Mouse (Mus musculus): ENCODE measurements around the gene Olfr1018. TPM values are rescaled to one million over a fixed set of nuclear protein-coding genes. Genes with fewer than 3 reads are reported as not detected.

Gene Olfr1018
- polyA plus RNA-seq, 1 experiment: not detected

DNA sequence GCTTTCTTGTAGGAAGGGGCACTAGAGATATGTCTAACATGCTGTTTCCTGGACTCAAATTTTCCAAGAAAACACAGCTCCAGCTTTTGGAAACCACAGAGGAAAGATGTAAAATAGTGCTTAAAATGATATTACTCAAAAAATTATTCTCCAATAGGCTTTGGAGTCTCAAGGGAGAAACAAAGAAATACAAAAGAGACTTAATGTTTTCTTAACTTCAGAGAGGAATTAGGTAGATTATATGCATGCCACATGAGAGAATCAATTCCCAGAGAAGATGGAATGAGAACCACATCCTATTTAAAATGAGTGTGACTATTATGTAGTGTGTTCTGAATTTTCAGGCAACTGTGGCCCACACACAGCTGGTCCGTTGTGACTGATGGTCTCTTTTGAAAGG, 28.5 kb downstream of the Olfr1018 start, which contains the start of gene Olfr1020:
Gene Olfr1020, plus strand, starts transcription at position 301 of the 400 bp plus-strand sequence.
- H3K36me3 ChIP-seq (ENCODE audit: control insufficient read depth, insufficient read depth, low read length): no peaks in the 10 kb centered on the region
- TF ChIP-seq CTCF (IDR thresholded peaks at IDR 0.05; ENCODE audit: extremely low read depth, insufficient read depth, insufficient read length, insufficient replicate concordance) (no peak), POLR2A (IDR thresholded peaks at IDR 0.05; ENCODE audit: low read depth, low read length) (no peak)
- 80% methylated on average over 1 of the region's 1 CpGs for WGBS
- no peak within 1 kb of the TSS for H3K4me3 ChIP-seq (ENCODE audit: extremely low read depth, insufficient read depth, insufficient read length)
- DNase-seq (ENCODE audit: low read depth in 1 of 2, low spot score in 2 of 2): no peak
- no peaks in the 10 kb centered on the region for H3K27me3 ChIP-seq (ENCODE audit: control insufficient read depth, insufficient read depth, low read length)
- H3K27ac ChIP-seq (ENCODE audit: insufficient read depth, low read length): no peak within 1 kb of the TSS
- H3K4me1 ChIP-seq (ENCODE audit: control insufficient read depth, insufficient read depth, insufficient read length): no peaks in the 10 kb centered on the region

DNA sequence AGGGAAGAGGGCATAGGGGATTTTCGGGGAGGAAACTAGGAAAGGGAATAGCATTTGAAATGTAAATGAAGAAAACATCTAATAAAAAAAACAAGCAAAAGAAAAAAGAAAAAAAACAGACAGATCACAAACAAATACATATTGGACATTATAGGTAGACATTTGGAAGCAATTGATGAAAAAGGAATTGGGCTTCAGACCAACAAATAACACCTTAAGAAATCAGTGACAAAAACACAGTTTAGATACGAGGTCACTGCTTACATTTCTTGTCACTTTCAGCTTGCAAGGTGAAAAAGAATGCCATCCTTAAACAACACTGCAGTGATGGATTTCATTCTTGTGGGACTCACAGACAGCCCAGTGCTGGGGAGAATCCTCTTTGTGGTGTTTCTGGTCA, 50.0 kb downstream of the Olfr1018 start, which contains the start of gene Olfr1022:
Gene Olfr1022, plus strand, starts transcription at position 301 of the 400 bp plus-strand sequence.
- Histone ChIP-seq H3K27ac (ENCODE audit: insufficient read depth, low read length) (no peak within 1 kb of the TSS), H3K4me3 (ENCODE audit: extremely low read depth, insufficient read depth, insufficient read length) (no peak within 1 kb of the TSS), H3K4me1 (ENCODE audit: control insufficient read depth, insufficient read depth, insufficient read length) (no peaks in the 10 kb centered on the region), H3K36me3 (ENCODE audit: control insufficient read depth, insufficient read depth, low read length) (no peaks in the 10 kb centered on the region), H3K27me3 (ENCODE audit: control insufficient read depth, insufficient read depth, low read length) (no peaks in the 10 kb centered on the region)
- 58% methylated on average over 2 of the region's 2 CpGs for WGBS
- no peak for DNase-seq (ENCODE audit: low read depth in 1 of 2, low spot score in 2 of 2)
- no peak for TF ChIP-seq POLR2A (IDR thresholded peaks at IDR 0.05; ENCODE audit: low read depth, low read length)
- TF ChIP-seq CTCF (IDR thresholded peaks at IDR 0.05; ENCODE audit: extremely low read depth, insufficient read depth, insufficient read length, insufficient replicate concordance): no peak

Other genes starting within 250 kb of the Olfr1018 start
- gene Olfr996, start 239.3 kb upstream of the Olfr1018 start, polyA plus RNA-seq (2012; rRNA removed): not detected in 2 replicates
- not detected in 2 replicates for gene Olfr998, start 229.5 kb upstream of the Olfr1018 start, polyA plus RNA-seq (2012; rRNA removed)
- gene Olfr1000, start 206.6 kb upstream of the Olfr1018 start, polyA plus RNA-seq (2012; rRNA removed): not detected in 2 replicates
- not detected in 2 replicates for gene Olfr1002, start 167.8 kb upstream of the Olfr1018 start, polyA plus RNA-seq (2012; rRNA removed)
- not detected in 2 replicates for gene Olfr154, start 154.0 kb upstream of the Olfr1018 start, polyA plus RNA-seq (2012; rRNA removed)
- not detected in 2 replicates for gene Olfr1006, start 139.7 kb upstream of the Olfr1018 start, polyA plus RNA-seq (2012; rRNA removed)
- not detected in 2 replicates for gene Olfr1008, start 129.0 kb upstream of the Olfr1018 start, polyA plus RNA-seq (2012; rRNA removed)
- not detected in 2 replicates for gene Olfr1009, start 103.1 kb upstream of the Olfr1018 start, polyA plus RNA-seq (2012; rRNA removed)
- not detected in 2 replicates for gene Olfr1012, start 55.7 kb upstream of the Olfr1018 start, polyA plus RNA-seq (2012; rRNA removed)
- gene Olfr1013, start 51.4 kb upstream of the Olfr1018 start, polyA plus RNA-seq (2012; rRNA removed): not detected in 2 replicates
- gene Olfr1014, start 45.8 kb upstream of the Olfr1018 start, polyA plus RNA-seq (2012; rRNA removed): not detected in 2 replicates
- not detected in 2 replicates for gene Olfr1015, start 36.5 kb upstream of the Olfr1018 start, polyA plus RNA-seq (2012; rRNA removed)
- not detected in 2 replicates for gene Olfr1016, start 15.9 kb upstream of the Olfr1018 start, polyA plus RNA-seq (2012; rRNA removed)
- not detected in 2 replicates for gene Olfr1019, start 27.0 kb downstream of the Olfr1018 start, polyA plus RNA-seq (2012; rRNA removed)
- not detected in 2 replicates for gene Olfr1020, start 28.6 kb downstream of the Olfr1018 start, polyA plus RNA-seq (2012; rRNA removed)
- not detected in 2 replicates for gene Olfr1022, start 50.1 kb downstream of the Olfr1018 start, polyA plus RNA-seq (2012; rRNA removed)
- gene Olfr1023, start 67.2 kb downstream of the Olfr1018 start, polyA plus RNA-seq (2012; rRNA removed): not detected in 2 replicates
- not detected in 2 replicates for gene Olfr1024, start 86.6 kb downstream of the Olfr1018 start, polyA plus RNA-seq (2012; rRNA removed)
- gene Olfr1025-ps1, start 96.7 kb downstream of the Olfr1018 start, polyA plus RNA-seq (2012; rRNA removed): not detected in 2 replicates
- not detected in 2 replicates for gene Olfr1026, start 103.1 kb downstream of the Olfr1018 start, polyA plus RNA-seq (2012; rRNA removed)
- not detected in 2 replicates for gene Olfr1028, start 132.0 kb downstream of the Olfr1018 start, polyA plus RNA-seq (2012; rRNA removed)
- gene Olfr1029, start 155.4 kb downstream of the Olfr1018 start, polyA plus RNA-seq (2012; rRNA removed): not detected in 2 replicates
- not detected in 2 replicates for gene Olfr1030, start 160.8 kb downstream of the Olfr1018 start, polyA plus RNA-seq (2012; rRNA removed)
- not detected in 2 replicates for gene Olfr1031, start 171.8 kb downstream of the Olfr1018 start, polyA plus RNA-seq (2012; rRNA removed)
- gene Olfr1032, start 187.1 kb downstream of the Olfr1018 start, polyA plus RNA-seq (2012; rRNA removed): not detected in 2 replicates
- 0.28 and 0.30 TPM in 2 replicates for gene Olfr1033, start 202.2 kb downstream of the Olfr1018 start, polyA plus RNA-seq (2012; rRNA removed)
- 0.06 and 0.11 TPM in 2 replicates for gene Olfr1034, start 227.4 kb downstream of the Olfr1018 start, polyA plus RNA-seq (2012; rRNA removed)